Comparison of ENCODE assay signal across 8 mouse cellular contexts in the genomic region with DNA sequence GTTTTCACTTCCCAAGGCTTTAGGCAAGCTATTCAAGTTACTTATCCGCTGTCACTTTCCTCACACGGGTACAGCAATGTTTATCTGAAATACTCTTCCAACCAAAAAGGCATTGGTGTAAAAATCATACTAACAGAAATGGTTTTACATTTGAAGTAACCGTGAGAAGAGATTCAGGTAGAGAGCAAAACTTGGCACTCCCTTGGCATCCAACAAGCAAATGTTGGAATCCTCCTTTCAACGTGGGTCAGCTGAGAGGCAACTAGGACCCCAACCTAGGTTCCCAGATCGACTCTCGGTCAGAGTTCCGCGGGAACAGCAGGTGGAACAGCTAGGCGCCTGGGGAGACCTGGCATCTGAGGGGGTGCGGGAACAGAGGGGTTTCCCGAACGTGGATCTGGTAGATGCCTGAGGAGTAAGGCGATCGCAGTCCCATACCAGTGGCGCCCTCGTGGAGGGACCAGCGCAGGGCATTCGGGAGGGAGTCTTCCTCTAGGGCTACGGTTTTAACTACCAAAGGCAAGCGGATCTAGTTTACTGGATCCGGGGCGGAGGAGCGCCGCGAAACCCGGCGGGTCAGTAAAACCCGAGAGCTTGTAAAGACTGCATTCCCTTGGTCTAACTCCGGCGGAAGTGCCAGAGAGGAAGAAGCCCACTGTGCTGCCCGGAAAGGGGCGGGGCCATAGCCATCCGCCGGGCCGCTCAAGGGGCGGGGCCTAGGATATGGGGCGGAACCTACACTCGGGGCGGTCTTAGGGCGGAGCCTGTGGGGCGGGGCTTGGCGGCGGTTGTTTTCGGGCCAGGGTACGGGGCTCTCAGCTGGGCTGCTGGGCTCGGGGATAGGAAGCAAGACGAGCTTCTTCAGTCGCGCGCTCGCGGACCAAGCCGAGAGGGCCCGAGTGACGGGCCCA. TPM values are rescaled to one million over a fixed set of nuclear protein-coding genes. Genes with fewer than 3 reads are reported as not detected.
A peak's percentile ranks its signal among the peaks of the same experiment; 100 is the strongest.
DNase-seq lines count a peak whose midpoint lies in the region; ATAC-seq and TF ChIP-seq lines count a peak whose summit lies in the region.

TSS of gene Serinc5 (plus strand) at position 781 of the 911 bp plus-strand sequence.

- H3K4me1 ChIP-seq in forebrain, embryonic 13.5 days = peaks cover 10% of the 10 kb centered on the region
- H3K4me1 ChIP-seq in heart, postnatal 0 days (ENCODE audit: control insufficient read depth, insufficient read depth) = no peaks in the 10 kb centered on the region
- peaks cover 47% of the 10 kb centered on the region for H3K4me1 ChIP-seq in liver, embryonic 15.5 days (replicated peaks)
- 0 out of 2 replicates have a peak, but pooled peaks cover 7% of the 10 kb centered on the region for H3K4me1 ChIP-seq in neural tube, embryonic 11.5 days (ENCODE audit: control insufficient read depth, insufficient read depth, low read length)
- H3K4me1 ChIP-seq in stomach, embryonic 16.5 days (ENCODE audit: control insufficient read depth, insufficient read depth, low read length) = peaks cover 21% of the 10 kb centered on the region

- H3K4me3 ChIP-seq in forebrain, embryonic 13.5 days = peak within 1 kb of the TSS; percentile 78
- H3K4me3 ChIP-seq in heart, postnatal 0 days (ENCODE audit: low read depth, low read length) = peak within 1 kb of the TSS; percentile 84
- H3K4me3 ChIP-seq in liver, embryonic 15.5 days (replicated peaks) = peak within 1 kb of the TSS; percentile 95
- H3K4me3 ChIP-seq in neural tube, embryonic 11.5 days (ENCODE audit: low read depth, low read length) = peak within 1 kb of the TSS; percentile 73
- peak within 1 kb of the TSS; percentile 83 for H3K4me3 ChIP-seq in stomach, embryonic 16.5 days (replicated peaks; ENCODE audit: low read length)

- WGBS in forebrain, embryonic 13.5 days = under 1% methylated on average over 55 of the region's 55 CpGs
- under 1% methylated on average over 55 of the region's 55 CpGs for WGBS in heart, postnatal 0 days
- under 1% methylated on average over 55 of the region's 55 CpGs for WGBS in liver, embryonic 15.5 days (ENCODE audit: insufficient replicate concordance)
- WGBS in neural tube, embryonic 11.5 days = under 1% methylated on average over 55 of the region's 55 CpGs
- WGBS in stomach, embryonic 16.5 days = under 1% methylated on average over 55 of the region's 55 CpGs

- TF ChIP-seq CTCF in heart, postnatal 0 days (IDR thresholded peaks at IDR 0.05; ENCODE audit: low read depth) = no peak

- peak; percentile 89 for DNase-seq in ES-CJ7 (ENCODE audit: low read depth, low spot score)
- DNase-seq in heart, postnatal 0 days (ENCODE audit: low spot score) = peak; percentile 95
- peak; percentile 99 for DNase-seq in kidney, postnatal 4 days
- peak; percentile 98 for DNase-seq in neural tube, embryonic 11.5 days (ENCODE audit: low spot score)

- no peaks in the 10 kb centered on the region for H3K9me3 ChIP-seq in forebrain, embryonic 13.5 days (replicated peaks)
- H3K9me3 ChIP-seq in heart, postnatal 0 days (replicated peaks; ENCODE audit: control insufficient read depth, low read length) = no peaks in the 10 kb centered on the region
- H3K9me3 ChIP-seq in liver, embryonic 15.5 days (replicated peaks) = no peaks in the 10 kb centered on the region
- no peaks in the 10 kb centered on the region for H3K9me3 ChIP-seq in neural tube, embryonic 11.5 days (ENCODE audit: control insufficient read depth, low read length)
- H3K9me3 ChIP-seq in stomach, embryonic 16.5 days (replicated peaks; ENCODE audit: control insufficient read depth, low read length) = no peaks in the 10 kb centered on the region

- ATAC-seq in cerebellum, adult (ENCODE audit: insufficient number of reproducible peaks, low FRiP score, low TSS enrichment) = peak; percentile 86
- peak; percentile 99 for ATAC-seq in forebrain, embryonic 13.5 days
- ATAC-seq in heart, postnatal 0 days (ENCODE audit: insufficient read depth, low read depth) = peak; percentile 98
- ATAC-seq in liver, embryonic 15.5 days (ENCODE audit: insufficient read depth) = peak; percentile 93
- ATAC-seq in neural tube, embryonic 11.5 days (ENCODE audit: insufficient read depth, low FRiP score, low TSS enrichment) = peak; percentile 99
- peak; percentile 97 for ATAC-seq in stomach, embryonic 16.5 days (ENCODE audit: insufficient read depth, low FRiP score)

- 0 out of 2 replicates have a peak, but pooled peaks have one; percentile 52 for TF ChIP-seq EP300 in heart, postnatal 0 days (IDR thresholded peaks at IDR 0.05; ENCODE audit: low read depth)

- no peaks in the 10 kb centered on the region for H3K27me3 ChIP-seq in forebrain, embryonic 13.5 days
- no peaks in the 10 kb centered on the region for H3K27me3 ChIP-seq in heart, postnatal 0 days (ENCODE audit: control insufficient read depth, insufficient read depth, low read length)
- no peaks in the 10 kb centered on the region for H3K27me3 ChIP-seq in liver, embryonic 15.5 days
- H3K27me3 ChIP-seq in neural tube, embryonic 11.5 days (ENCODE audit: control insufficient read depth, insufficient read depth, low read length) = no peaks in the 10 kb centered on the region
- no peaks in the 10 kb centered on the region for H3K27me3 ChIP-seq in stomach, embryonic 16.5 days (ENCODE audit: control insufficient read depth, insufficient read depth, low read length)

- H3K9ac ChIP-seq in forebrain, embryonic 13.5 days = peak within 1 kb of the TSS; percentile 80
- H3K9ac ChIP-seq in heart, postnatal 0 days (replicated peaks; ENCODE audit: low read depth, low read length) = peak within 1 kb of the TSS; percentile 84
- peak within 1 kb of the TSS; percentile 87 for H3K9ac ChIP-seq in liver, embryonic 15.5 days
- peak within 1 kb of the TSS; percentile 78 for H3K9ac ChIP-seq in neural tube, embryonic 11.5 days (ENCODE audit: low read length)
- H3K9ac ChIP-seq in stomach, embryonic 16.5 days (ENCODE audit: low read length) = peak within 1 kb of the TSS; percentile 94

- H3K4me2 ChIP-seq in forebrain, embryonic 13.5 days = peak within 1 kb of the TSS; percentile 88
- H3K4me2 ChIP-seq in heart, postnatal 0 days (ENCODE audit: low read depth, low read length) = peak within 1 kb of the TSS; percentile 84
- H3K4me2 ChIP-seq in liver, embryonic 15.5 days = peak within 1 kb of the TSS; percentile 97
- peak within 1 kb of the TSS; percentile 85 for H3K4me2 ChIP-seq in neural tube, embryonic 11.5 days (ENCODE audit: low read depth)
- peak within 1 kb of the TSS; percentile 94 for H3K4me2 ChIP-seq in stomach, embryonic 16.5 days (ENCODE audit: low read depth, low read length)

- no peaks in the 10 kb centered on the region for H3K36me3 ChIP-seq in forebrain, embryonic 13.5 days (ENCODE audit: poor library complexity, severe bottlenecking)
- H3K36me3 ChIP-seq in heart, postnatal 0 days (replicated peaks; ENCODE audit: control insufficient read depth, insufficient read depth, low read length) = no peaks in the 10 kb centered on the region
- H3K36me3 ChIP-seq in liver, embryonic 15.5 days (replicated peaks) = peaks cover 11% of the 10 kb centered on the region
- no peaks in the 10 kb centered on the region for H3K36me3 ChIP-seq in neural tube, embryonic 11.5 days (ENCODE audit: control insufficient read depth, insufficient read depth, low read length)
- no peaks in the 10 kb centered on the region for H3K36me3 ChIP-seq in stomach, embryonic 16.5 days (ENCODE audit: control insufficient read depth, insufficient read depth, low read length)

- peak within 1 kb of the TSS; percentile 65 for H3K27ac ChIP-seq in forebrain, embryonic 13.5 days
- H3K27ac ChIP-seq in heart, postnatal 0 days (ENCODE audit: low read depth) = peak within 1 kb of the TSS; percentile 97
- peak within 1 kb of the TSS; percentile 96 for H3K27ac ChIP-seq in liver, embryonic 15.5 days (replicated peaks)
- H3K27ac ChIP-seq in neural tube, embryonic 11.5 days (ENCODE audit: low read depth, low read length) = peak within 1 kb of the TSS; percentile 79
- peak within 1 kb of the TSS; percentile 98 for H3K27ac ChIP-seq in stomach, embryonic 16.5 days (ENCODE audit: low read length)

RNA-seq across cellular contexts. Expression of gene Serinc5, which starts in this region (rescaled TPM):
- 11.5 and 13.3 TPM in 2 replicates for polyA plus RNA-seq in forebrain, embryonic 13.5 days (2015; fragmentation: Nextera tagmentation; extraction: Ambion mirVana)
- 28.2 TPM in 2 replicates for total RNA-seq in heart, postnatal 0 days (2014; rRNA removed; ENCODE audit: low replicate concordance)
- 9.7 and 9.8 TPM in 2 replicates for polyA plus RNA-seq in heart, postnatal 0 days (2015; fragmentation: Nextera tagmentation; extraction: Ambion mirVana)
- 17.3 and 20.1 TPM in 2 replicates for polyA plus RNA-seq in liver, embryonic 15.5 days (2015; fragmentation: Nextera tagmentation; extraction: Ambion mirVana)
- 18.0 and 21.0 TPM in 2 replicates for polyA plus RNA-seq in neural tube, embryonic 11.5 days (2014; fragmentation: Nextera tagmentation; extraction: Ambion mirVana)
- 29.9 and 30.8 TPM in 2 replicates for polyA plus RNA-seq in stomach, embryonic 16.5 days (2015; fragmentation: Nextera tagmentation; extraction: Ambion mirVana)

Comparison
In these comparisons a context has a peak if more than half of its experiments do, and no peak if none do; other contexts are left out.
1. Peak in every context shown above with its lines: DNase-seq, ATAC-seq, H3K4me3 ChIP-seq and H3K27ac ChIP-seq.